Mouse (Mus musculus): ENCODE measurements around the gene Ift46. TPM values are rescaled to one million over a fixed set of nuclear protein-coding genes. Genes with fewer than 3 reads are reported as not detected.

Gene Ift46
- polyA plus RNA-seq (2015; fragmentation: Nextera tagmentation; extraction: Ambion mirVana) = 52.8 and 56.9 TPM in 2 replicates

- under 1% methylated on average over 82 of the region's 82 CpGs for WGBS
- Histone ChIP-seq H3K4me1 (replicated peaks; ENCODE audit: control insufficient read depth, insufficient read depth, low read length) (0 out of 2 replicates have a peak, but pooled peaks cover 7% of the 10 kb centered on the region), H3K27me3 (replicated peaks; ENCODE audit: control insufficient read depth, insufficient read depth, low read length) (no peaks in the 10 kb centered on the region), H3K4me3 (ENCODE audit: low read depth, low read length) (peak within 1 kb of the TSS; percentile 94), H3K4me2 (replicated peaks; ENCODE audit: low read depth) (peak within 1 kb of the TSS; percentile 68), H3K36me3 (ENCODE audit: control insufficient read depth, insufficient read depth) (no peaks in the 10 kb centered on the region), H3K9me3 (ENCODE audit: control insufficient read depth) (no peaks in the 10 kb centered on the region), H3K27ac (ENCODE audit: low read depth, low read length) (peak within 1 kb of the TSS; percentile 98), H3K9ac (ENCODE audit: low read depth, low read length) (peak within 1 kb of the TSS; percentile 99)
- TF ChIP-seq CTCF (IDR thresholded peaks at IDR 0.05; ENCODE audit: low read depth) = no peak
- ATAC-seq = peak; percentile 85
Measured at GRCm38 (mm10) chr9:44767101-44768028, at the start of gene Ift46, which contains the start of gene Arcn1. Gene Ift46 (plus strand): TSS chr9:44767908. Gene Arcn1 (minus strand): TSS chr9:44767845.

GRCm38 (mm10) chr9:44718937-44719631 is 48.6 kb upstream of the Ift46 start:
- Histone ChIP-seq H3K4me2 (replicated peaks; ENCODE audit: low read depth) (no peak overlapping the region), H3K36me3 (ENCODE audit: control insufficient read depth, insufficient read depth) (peaks cover 15% of the 10 kb centered on the region), H3K9ac (ENCODE audit: low read depth, low read length) (no peak overlapping the region), H3K27me3 (replicated peaks; ENCODE audit: control insufficient read depth, insufficient read depth, low read length) (no peaks in the 10 kb centered on the region), H3K27ac (ENCODE audit: low read depth, low read length) (no peak overlapping the region), H3K9me3 (ENCODE audit: control insufficient read depth) (no peaks in the 10 kb centered on the region), H3K4me1 (replicated peaks; ENCODE audit: control insufficient read depth, insufficient read depth, low read length) (no peaks in the 10 kb centered on the region), H3K4me3 (ENCODE audit: low read depth, low read length) (no peak overlapping the region)
- no peak for ATAC-seq
- TF ChIP-seq CTCF (IDR thresholded peaks at IDR 0.05; ENCODE audit: low read depth) = no peak
- 83% methylated on average over 12 of the region's 12 CpGs for WGBS

GRCm38 (mm10) chr9:44719632-44720357 is 47.9 kb upstream of the Ift46 start:
- Histone ChIP-seq H3K27me3 (replicated peaks; ENCODE audit: control insufficient read depth, insufficient read depth, low read length) (peaks cover 4% of the 10 kb centered on the region; the same call in 1 of the 2 replicates), H3K9ac (ENCODE audit: low read depth, low read length) (no peak overlapping the region), H3K4me2 (replicated peaks; ENCODE audit: low read depth) (no peak overlapping the region), H3K4me1 (replicated peaks; ENCODE audit: control insufficient read depth, insufficient read depth, low read length) (no peaks in the 10 kb centered on the region), H3K27ac (ENCODE audit: low read depth, low read length) (no peak overlapping the region), H3K4me3 (ENCODE audit: low read depth, low read length) (no peak overlapping the region), H3K36me3 (ENCODE audit: control insufficient read depth, insufficient read depth) (peaks cover 15% of the 10 kb centered on the region), H3K9me3 (ENCODE audit: control insufficient read depth) (no peaks in the 10 kb centered on the region)
- WGBS = 81% methylated on average over 8 of the region's 8 CpGs
- no peak for TF ChIP-seq CTCF (IDR thresholded peaks at IDR 0.05; ENCODE audit: low read depth)
- ATAC-seq = no peak

GRCm38 (mm10) chr9:44720358-44721153 is 47.2 kb upstream of the Ift46 start:
- 21% methylated on average over 9 of the region's 9 CpGs for WGBS
- H3K4me1 ChIP-seq (replicated peaks; ENCODE audit: control insufficient read depth, insufficient read depth, low read length) = no peaks in the 10 kb centered on the region
- TF ChIP-seq CTCF (IDR thresholded peaks at IDR 0.05; ENCODE audit: low read depth) = no peak
- ATAC-seq = no peak
- peak overlapping the region; percentile 24; the same call in 1 of the 2 replicates for H3K9ac ChIP-seq (ENCODE audit: low read depth, low read length)
- no peak overlapping the region for H3K27ac ChIP-seq (ENCODE audit: low read depth, low read length)
- H3K9me3 ChIP-seq (ENCODE audit: control insufficient read depth) = no peaks in the 10 kb centered on the region
- H3K36me3 ChIP-seq (ENCODE audit: control insufficient read depth, insufficient read depth) = peaks cover 8% of the 10 kb centered on the region
- peak overlapping the region; percentile 78 for H3K4me2 ChIP-seq (replicated peaks; ENCODE audit: low read depth)
- H3K27me3 ChIP-seq (replicated peaks; ENCODE audit: control insufficient read depth, insufficient read depth, low read length) = peaks cover 7% of the 10 kb centered on the region; the same call in 1 of the 2 replicates
- H3K4me3 ChIP-seq (ENCODE audit: low read depth, low read length) = peak overlapping the region; percentile 44

- peak; percentile 57 for TF ChIP-seq CTCF (IDR thresholded peaks at IDR 0.05; ENCODE audit: low read depth)
- H3K27me3 ChIP-seq (replicated peaks; ENCODE audit: control insufficient read depth, insufficient read depth, low read length) = peaks cover 7% of the 10 kb centered on the region; the same call in 1 of the 2 replicates
- peak overlapping the region; percentile 44 for H3K4me3 ChIP-seq (ENCODE audit: low read depth, low read length)
- no peaks in the 10 kb centered on the region for H3K9me3 ChIP-seq (ENCODE audit: control insufficient read depth)
- H3K4me1 ChIP-seq (replicated peaks; ENCODE audit: control insufficient read depth, insufficient read depth, low read length) = no peaks in the 10 kb centered on the region
- under 1% methylated on average over 40 of the region's 40 CpGs for WGBS
- H3K9ac ChIP-seq (ENCODE audit: low read depth, low read length) = peak overlapping the region; percentile 24; the same call in 1 of the 2 replicates
- peaks cover 3% of the 10 kb centered on the region; the same call in 1 of the 2 replicates for H3K36me3 ChIP-seq (ENCODE audit: control insufficient read depth, insufficient read depth)
- ATAC-seq = peak; percentile 50
- no peak overlapping the region for H3K27ac ChIP-seq (ENCODE audit: low read depth, low read length)
- H3K4me2 ChIP-seq (replicated peaks; ENCODE audit: low read depth) = peak overlapping the region; percentile 78
Measured at GRCm38 (mm10) chr9:44721154-44721876, 46.4 kb upstream of the Ift46 start.
